In genomic region chr1:132145973-132146685, GRCm38 (mm10) we compare ENCODE assay signal across 14 mouse cellular contexts. TPM values are rescaled to one million over a fixed set of nuclear protein-coding genes. Genes with fewer than 3 reads are reported as not detected.
A peak's percentile ranks its signal among the peaks of the same experiment; 100 is the strongest.
DNase-seq lines count a peak whose midpoint lies in the region; ATAC-seq lines count a peak whose summit lies in the region.
"Had no signal": no experiment of that assay in that cellular context is flagged by ENCODE, and none has a peak within 500 bp of the region (broad histone marks: within the 10 kb centered on the region; RNA-seq: fewer than 3 reads in every experiment).

No protein-coding gene starts in this region.

- 0 out of 2 replicates have a peak, but pooled peaks have one; percentile 21 for ATAC-seq in common myeloid progenitor, adult 5-6 weeks (replicated peaks; ENCODE audit: low read depth, poor library complexity, severe bottlenecking)
- ATAC-seq: midbrain, embryonic 15.5 days had no signal

- peak; percentile 57 to 66 for DNase-seq in cerebellum, postnatal 10 days
- no peak for DNase-seq in cerebellum, postnatal 4 days (ENCODE audit: low spot score in 2 of 2)
- DNase-seq in 3T3-L1 (ENCODE audit: low read depth, low spot score) = peak; percentile 86
- DNase-seq in kidney, postnatal 4 days = peak; percentile 60 to 73
- DNase-seq in retina, postnatal 1 day = no peak
- no peak for DNase-seq in right cerebral cortex, postnatal 10 days (ENCODE audit: low spot score in 2 of 2)
- DNase-seq in cerebellum, adult 11-12 months = no peak
- DNase-seq: heart, postnatal 10 days; thymus, postnatal 36 days had no signal

RNA-seq across cellular contexts. Expression of gene Cdk18, which starts 6.6 kb away (rescaled TPM):
- total RNA-seq in common myeloid progenitor, adult 5-6 weeks (2017) = 0.73 and 2.0 TPM in 2 replicates

RNA-seq across cellular contexts. Expression of gene Lemd1, which starts 45.1 kb away (rescaled TPM):
- not detected in 2 replicates for total RNA-seq in common myeloid progenitor, adult 5-6 weeks (2017)
- total RNA-seq: heart, adult 8-10 months; heart, postnatal 10 days; MEL had no signal

RNA-seq across cellular contexts. Expression of gene AC124108.1, which starts 45.1 kb away (rescaled TPM):
- total RNA-seq in common myeloid progenitor, adult 5-6 weeks (2017) = not detected in 2 replicates
- total RNA-seq: gastrocnemius, adult 8-10 months; heart, postnatal 10 days; MEL had no signal

Comparison
In these comparisons a context has a peak if more than half of its experiments do, and no peak if none do; other contexts are left out.
1. DNase-seq: peak in cerebellum, postnatal 10 days (2 of 2), 3T3-L1 (single experiment) and kidney, postnatal 4 days (2 of 2); none in cerebellum, postnatal 4 days (0 of 2), retina, postnatal 1 day (single experiment), right cerebral cortex, postnatal 10 days (0 of 2) and cerebellum, adult 11-12 months (single experiment).